Mouse (Mus musculus): ENCODE results near the gene Sav1.

Gene Sav1

GRCm38 (mm10) chr12:69986786-69987497, at the start of gene Sav1:
Gene Sav1, minus strand, starts transcription at chr12:69987002.
- peak; percentile 93 for DNase-seq (ENCODE audit: low spot score)

- DNase-seq (ENCODE audit: low spot score) = no peak
These were observed 39.4 kb upstream of the Sav1 start for GRCm38 (mm10) chr12:70026233-70026632.

- no peak for DNase-seq (ENCODE audit: low spot score)
These were observed 38.6 kb upstream of the Sav1 start for GRCm38 (mm10) chr12:70025431-70025830.

GRCm38 (mm10) chr12:70023580-70023979, 36.8 kb upstream of the Sav1 start:
- no peak for DNase-seq (ENCODE audit: low spot score)

- no peak for DNase-seq (ENCODE audit: low spot score)
These were observed 31.4 kb upstream of the Sav1 start for GRCm38 (mm10) chr12:70018153-70018552.

GRCm38 (mm10) chr12:70015936-70016335, 29.1 kb upstream of the Sav1 start:
- no peak for DNase-seq (ENCODE audit: low spot score)

- no peak for DNase-seq (ENCODE audit: low spot score)
These were observed 24.9 kb upstream of the Sav1 start for GRCm38 (mm10) chr12:70011681-70012080.

- no peak for DNase-seq (ENCODE audit: low spot score)
These were observed 23.6 kb upstream of the Sav1 start for GRCm38 (mm10) chr12:70010356-70010755.

- no peak for DNase-seq (ENCODE audit: low spot score)
These were observed 18.3 kb upstream of the Sav1 start for GRCm38 (mm10) chr12:70005103-70005502.

GRCm38 (mm10) chr12:69998186-69998983, 11.6 kb upstream of the Sav1 start:
- no peak for DNase-seq (ENCODE audit: low spot score)

- DNase-seq (ENCODE audit: low spot score) = no peak
These were observed 8.6 kb upstream of the Sav1 start for GRCm38 (mm10) chr12:69995382-69995781.

GRCm38 (mm10) chr12:69986241-69986762, 500 bp downstream of the Sav1 start:
- DNase-seq (ENCODE audit: low spot score) = no peak

GRCm38 (mm10) chr12:69985546-69985945, 1.3 kb downstream of the Sav1 start:
- no peak for DNase-seq (ENCODE audit: low spot score)

- no peak for DNase-seq (ENCODE audit: low spot score)
These were observed 3.9 kb downstream of the Sav1 start for GRCm38 (mm10) chr12:69982874-69983273.

- no peak for DNase-seq (ENCODE audit: low spot score)
These were observed 9.3 kb downstream of the Sav1 start for GRCm38 (mm10) chr12:69977376-69977998.

- DNase-seq (ENCODE audit: low spot score) = no peak
These were observed 10.1 kb downstream of the Sav1 start for GRCm38 (mm10) chr12:69976688-69977087.

- DNase-seq (ENCODE audit: low spot score) = no peak
These were observed 13.1 kb downstream of the Sav1 start for GRCm38 (mm10) chr12:69973666-69974065.

GRCm38 (mm10) chr12:69968154-69968553, 18.6 kb downstream of the Sav1 start:
- DNase-seq (ENCODE audit: low spot score) = no peak

- no peak for DNase-seq (ENCODE audit: low spot score)
These were observed 19.7 kb downstream of the Sav1 start for GRCm38 (mm10) chr12:69967112-69967511.

- DNase-seq (ENCODE audit: low spot score) = peak; percentile 35
These were observed 20.7 kb downstream of the Sav1 start for GRCm38 (mm10) chr12:69966071-69966470.

- DNase-seq (ENCODE audit: low spot score) = no peak
These were observed 21.2 kb downstream of the Sav1 start for GRCm38 (mm10) chr12:69965644-69966043.

- no peak for DNase-seq (ENCODE audit: low spot score)
These were observed 23.7 kb downstream of the Sav1 start for GRCm38 (mm10) chr12:69963141-69963540.

GRCm38 (mm10) chr12:69962468-69962867, 24.3 kb downstream of the Sav1 start:
- DNase-seq (ENCODE audit: low spot score) = peak; percentile 54

Measured in ovary, postnatal 36 days (tissue).